Mouse (Mus musculus) CD8-positive naive resting alpha-beta T cell, adult 2 months (primary cell): Measurements from ENCODE around the gene Bfsp2.
"Not testable (repeated sequence)": the region's sequence is repeated elsewhere in the genome, so short reads cannot be mapped to it uniquely, and the experiment has no call there.

ENCODE experiments used
- DNase-seq, 2 experiments: peaks; one replicate each; pipeline ENCODE4 v3.0.0; 2022; ENCODE audit warnings: low read depth in 2 of 2, low spot score in 2 of 2

Gene Bfsp2

GRCm38 (mm10) chr9:103432122-103432778 lies 48.0 kb downstream of the Bfsp2 start:
- peak in 1 of 2 experiments; percentile 11 for DNase-seq

- no peak for DNase-seq
Observed at GRCm38 (mm10) chr9:103431718-103432117, 48.5 kb downstream of the Bfsp2 start.

- DNase-seq = no peak
Observed at GRCm38 (mm10) chr9:103430431-103431220, 49.6 kb downstream of the Bfsp2 start.

GRCm38 (mm10) chr9:103426425-103426824 lies 53.8 kb downstream of the Bfsp2 start:
- DNase-seq = peak; percentile 9 to 15

GRCm38 (mm10) chr9:103424869-103425268 lies 55.4 kb downstream of the Bfsp2 start:
- DNase-seq = peak; percentile 37 to 64

- DNase-seq = peak; percentile 16 to 32
Observed at GRCm38 (mm10) chr9:103423951-103424350, 56.3 kb downstream of the Bfsp2 start.

GRCm38 (mm10) chr9:103423384-103423783 lies 56.8 kb downstream of the Bfsp2 start:
- DNase-seq = no peak

- peak in 1 of 2 experiments; percentile 8 for DNase-seq
Observed at GRCm38 (mm10) chr9:103422847-103423246, 57.4 kb downstream of the Bfsp2 start.

GRCm38 (mm10) chr9:103420844-103421243 lies 59.4 kb downstream of the Bfsp2 start:
- no peak for DNase-seq

- DNase-seq = no peak
Observed at GRCm38 (mm10) chr9:103418786-103419185, 61.4 kb downstream of the Bfsp2 start.

- DNase-seq = not testable (repeated sequence)
Observed at GRCm38 (mm10) chr9:103418267-103418666, 62.0 kb downstream of the Bfsp2 start.

- DNase-seq = no peak
Observed at GRCm38 (mm10) chr9:103413457-103413856, 66.8 kb downstream of the Bfsp2 start.

- DNase-seq = no peak
Observed at GRCm38 (mm10) chr9:103409119-103409518, 71.1 kb downstream of the Bfsp2 start.

GRCm38 (mm10) chr9:103408136-103408777 lies 72.0 kb downstream of the Bfsp2 start:
- no peak for DNase-seq

- DNase-seq = no peak
Observed at GRCm38 (mm10) chr9:103403331-103403973, 76.8 kb downstream of the Bfsp2 start.

GRCm38 (mm10) chr9:103398509-103399157 lies 81.6 kb downstream of the Bfsp2 start:
- no peak for DNase-seq

GRCm38 (mm10) chr9:103393256-103393655 lies 87.0 kb downstream of the Bfsp2 start:
- DNase-seq = no peak

- DNase-seq = no peak
Observed at GRCm38 (mm10) chr9:103391796-103392372, 88.3 kb downstream of the Bfsp2 start.

GRCm38 (mm10) chr9:103389261-103389660 lies 91.0 kb downstream of the Bfsp2 start:
- no peak for DNase-seq

GRCm38 (mm10) chr9:103387011-103387653 lies 93.1 kb downstream of the Bfsp2 start:
- DNase-seq = no peak
